Mouse (Mus musculus): ENCODE data around the gene Zfhx3. TPM values are rescaled to one million over a fixed set of nuclear protein-coding genes. Genes with fewer than 3 reads are reported as not detected.

The Zfhx3 gene
- polyA plus RNA-seq, 1 experiment from 2014 or later, result 4.4 TPM

DNA sequence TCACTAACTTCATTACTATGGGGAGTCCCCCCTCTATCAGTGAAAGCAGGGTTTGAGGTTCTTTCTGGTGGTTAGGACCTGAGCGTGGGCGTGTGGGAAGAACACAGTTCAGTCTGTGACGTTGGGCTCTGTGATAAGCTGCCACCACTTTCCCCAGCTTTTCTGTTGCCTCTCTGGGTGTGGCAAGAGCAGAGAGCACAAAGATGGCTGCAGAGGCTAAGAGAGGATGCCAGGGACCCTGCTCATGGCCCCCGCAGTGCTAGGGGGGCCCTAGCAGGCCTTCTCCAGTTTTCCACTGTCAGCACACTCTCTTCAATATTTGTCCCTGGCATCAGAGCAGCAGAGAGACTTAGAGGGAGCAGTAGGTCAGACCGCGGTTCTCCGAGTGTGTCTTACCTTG lies 924.0 kb downstream of the Zfhx3 start:
- no peak overlapping the region for H3K9ac ChIP-seq
- H3K27me3 ChIP-seq, result no peaks in the 10 kb centered on the region
- no peak overlapping the region for H3K27ac ChIP-seq
- no peaks in the 10 kb centered on the region for H3K36me3 ChIP-seq
- H3K4me3 ChIP-seq, result no peak overlapping the region
- WGBS, result 85% methylated on average over 7 of the region's 7 CpGs
- H3K9me3 ChIP-seq (replicated peaks), result no peaks in the 10 kb centered on the region
- peaks cover 26% of the 10 kb centered on the region for H3K4me1 ChIP-seq (replicated peaks)
- no peak for ATAC-seq (replicated peaks; ENCODE audit: insufficient number of reproducible peaks, insufficient read depth, low FRiP score, low read depth)
- H3K4me2 ChIP-seq, result no peak overlapping the region

DNA sequence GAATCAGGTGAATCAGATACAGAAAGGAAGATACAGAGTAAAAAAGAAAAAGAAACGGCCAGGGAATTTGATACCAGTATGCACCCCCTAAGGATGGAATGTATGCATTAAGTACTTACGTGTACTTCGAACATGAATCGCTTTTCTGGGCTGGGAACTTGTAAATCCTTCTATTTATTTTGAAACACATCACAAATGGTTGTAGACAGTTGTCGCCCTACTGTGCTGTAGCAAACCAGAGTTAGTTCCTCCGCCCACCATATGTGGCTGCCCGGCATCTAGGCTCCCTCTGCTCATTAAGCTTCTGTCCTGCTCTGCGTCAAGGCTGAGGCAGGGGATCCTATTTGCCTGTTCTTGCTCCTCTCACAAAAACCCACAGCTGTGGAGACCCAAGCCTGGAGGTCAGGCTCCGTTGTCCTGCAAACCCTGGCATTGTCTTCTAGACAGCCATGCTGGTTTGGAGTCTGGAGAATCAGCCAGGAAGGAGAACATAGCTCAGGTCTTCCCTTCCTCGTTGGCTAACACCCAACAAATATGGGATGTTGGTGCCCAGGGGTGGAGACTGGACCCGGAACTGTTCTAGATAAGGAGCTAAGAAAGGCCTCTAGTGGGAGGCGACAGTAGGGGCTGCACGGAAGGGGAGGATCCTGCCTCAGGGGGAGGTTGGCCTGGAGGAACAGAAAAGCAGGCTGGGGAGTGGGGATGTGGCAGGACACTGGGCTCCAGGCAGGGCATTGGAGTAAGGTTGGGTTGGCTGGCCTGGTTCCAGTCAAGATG lies 925.2 kb downstream of the Zfhx3 start:
- H3K4me3 ChIP-seq, result no peak overlapping the region
- peak overlapping the region; percentile 0; the same call in 1 of the 2 replicates for H3K4me2 ChIP-seq
- H3K27ac ChIP-seq, result peak overlapping the region; percentile 56
- no peaks in the 10 kb centered on the region for H3K27me3 ChIP-seq
- no peaks in the 10 kb centered on the region for H3K36me3 ChIP-seq
- ATAC-seq (replicated peaks; ENCODE audit: insufficient number of reproducible peaks, insufficient read depth, low FRiP score, low read depth), result peak; percentile 70
- WGBS, result 53% methylated on average over 13 of the region's 13 CpGs
- no peak overlapping the region for H3K9ac ChIP-seq
- peaks cover 26% of the 10 kb centered on the region for H3K4me1 ChIP-seq (replicated peaks)
- H3K9me3 ChIP-seq (replicated peaks), result no peaks in the 10 kb centered on the region

- peak overlapping the region; percentile 56 for H3K27ac ChIP-seq
- peak overlapping the region; percentile 0; the same call in 1 of the 2 replicates for H3K4me2 ChIP-seq
- no peak for ATAC-seq (replicated peaks; ENCODE audit: insufficient number of reproducible peaks, insufficient read depth, low FRiP score, low read depth)
- no peak overlapping the region for H3K4me3 ChIP-seq
- H3K9me3 ChIP-seq (replicated peaks), result no peaks in the 10 kb centered on the region
- H3K27me3 ChIP-seq, result no peaks in the 10 kb centered on the region
- H3K36me3 ChIP-seq, result no peaks in the 10 kb centered on the region
- 49% methylated on average over 14 of the region's 14 CpGs for WGBS
- H3K4me1 ChIP-seq (replicated peaks), result peaks cover 26% of the 10 kb centered on the region
- no peak overlapping the region for H3K9ac ChIP-seq
These were observed 926.0 kb downstream of the Zfhx3 start for GRCm38 (mm10) chr8:108868259-108869090.

- no peak overlapping the region for H3K9ac ChIP-seq
- no peaks in the 10 kb centered on the region for H3K27me3 ChIP-seq
- no peak overlapping the region for H3K27ac ChIP-seq
- WGBS, result 77% methylated on average over 3 of the region's 3 CpGs
- no peaks in the 10 kb centered on the region for H3K9me3 ChIP-seq (replicated peaks)
- H3K4me2 ChIP-seq, result no peak overlapping the region
- H3K36me3 ChIP-seq, result no peaks in the 10 kb centered on the region
- peaks cover 26% of the 10 kb centered on the region for H3K4me1 ChIP-seq (replicated peaks)
- no peak for ATAC-seq (replicated peaks; ENCODE audit: insufficient number of reproducible peaks, insufficient read depth, low FRiP score, low read depth)
- no peak overlapping the region for H3K4me3 ChIP-seq
These were observed 927.0 kb downstream of the Zfhx3 start for GRCm38 (mm10) chr8:108869420-108869819.

- H3K4me1 ChIP-seq (replicated peaks), result peaks cover 26% of the 10 kb centered on the region
- H3K36me3 ChIP-seq, result no peaks in the 10 kb centered on the region
- ATAC-seq (replicated peaks; ENCODE audit: insufficient number of reproducible peaks, insufficient read depth, low FRiP score, low read depth), result no peak
- H3K9me3 ChIP-seq (replicated peaks), result no peaks in the 10 kb centered on the region
- no peak overlapping the region for H3K4me2 ChIP-seq
- no peaks in the 10 kb centered on the region for H3K27me3 ChIP-seq
- no peak overlapping the region for H3K27ac ChIP-seq
- no peak overlapping the region for H3K9ac ChIP-seq
- no peak overlapping the region for H3K4me3 ChIP-seq
- WGBS, result 56% methylated on average over 5 of the region's 5 CpGs
These were observed 927.5 kb downstream of the Zfhx3 start for GRCm38 (mm10) chr8:108869935-108870334.

- H3K4me3 ChIP-seq, result no peak overlapping the region
- no peak overlapping the region for H3K27ac ChIP-seq
- ATAC-seq (replicated peaks; ENCODE audit: insufficient number of reproducible peaks, insufficient read depth, low FRiP score, low read depth), result no peak
- peaks cover 26% of the 10 kb centered on the region for H3K4me1 ChIP-seq (replicated peaks)
- H3K4me2 ChIP-seq, result no peak overlapping the region
- no peaks in the 10 kb centered on the region for H3K9me3 ChIP-seq (replicated peaks)
- no peaks in the 10 kb centered on the region for H3K36me3 ChIP-seq
- no peaks in the 10 kb centered on the region for H3K27me3 ChIP-seq
- no peak overlapping the region for H3K9ac ChIP-seq
- WGBS, result 90% methylated on average over 3 of the region's 3 CpGs
These were observed 927.9 kb downstream of the Zfhx3 start for GRCm38 (mm10) chr8:108870371-108870770.

DNA sequence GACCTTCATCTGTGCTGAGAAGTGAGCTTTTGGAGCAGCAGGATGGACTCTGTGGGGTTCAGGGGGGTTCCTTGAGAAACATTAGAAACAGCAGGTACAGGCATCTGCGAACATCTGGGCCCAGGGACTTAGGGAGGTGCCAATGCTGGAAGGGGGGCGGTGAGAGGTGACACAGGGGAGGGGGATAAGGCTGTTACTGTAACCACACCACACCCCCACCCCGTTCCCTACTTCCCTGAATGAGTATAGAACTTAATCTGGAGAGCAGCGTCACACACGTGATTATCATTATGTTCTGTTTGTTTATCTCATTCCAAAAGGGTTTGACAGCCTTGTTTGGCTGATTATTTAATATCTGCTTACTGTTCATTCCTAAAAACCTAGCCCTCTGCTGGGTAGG lies 933.3 kb downstream of the Zfhx3 start:
- Histone ChIP-seq H3K27me3 (no peaks in the 10 kb centered on the region), H3K4me1 (replicated peaks) (peaks cover 7% of the 10 kb centered on the region), H3K9me3 (replicated peaks) (no peaks in the 10 kb centered on the region), H3K27ac (no peak overlapping the region), H3K4me2 (no peak overlapping the region), H3K36me3 (no peaks in the 10 kb centered on the region), H3K9ac (no peak overlapping the region), H3K4me3 (no peak overlapping the region)
- no peak for ATAC-seq (replicated peaks; ENCODE audit: insufficient number of reproducible peaks, insufficient read depth, low FRiP score, low read depth)
- WGBS, result 79% methylated on average over 5 of the region's 5 CpGs

GRCm38 (mm10) chr8:108880101-108880500 lies 937.7 kb downstream of the Zfhx3 start:
- Histone ChIP-seq H3K4me1 (replicated peaks) (peaks cover 12% of the 10 kb centered on the region; the same call in 1 of the 2 replicates), H3K36me3 (no peaks in the 10 kb centered on the region), H3K27ac (no peak overlapping the region), H3K27me3 (no peaks in the 10 kb centered on the region), H3K4me2 (no peak overlapping the region), H3K9me3 (replicated peaks) (no peaks in the 10 kb centered on the region), H3K9ac (no peak overlapping the region), H3K4me3 (no peak overlapping the region)
- no peak for ATAC-seq (replicated peaks; ENCODE audit: insufficient number of reproducible peaks, insufficient read depth, low FRiP score, low read depth)
- WGBS, result 86% methylated on average over 6 of the region's 6 CpGs

DNA sequence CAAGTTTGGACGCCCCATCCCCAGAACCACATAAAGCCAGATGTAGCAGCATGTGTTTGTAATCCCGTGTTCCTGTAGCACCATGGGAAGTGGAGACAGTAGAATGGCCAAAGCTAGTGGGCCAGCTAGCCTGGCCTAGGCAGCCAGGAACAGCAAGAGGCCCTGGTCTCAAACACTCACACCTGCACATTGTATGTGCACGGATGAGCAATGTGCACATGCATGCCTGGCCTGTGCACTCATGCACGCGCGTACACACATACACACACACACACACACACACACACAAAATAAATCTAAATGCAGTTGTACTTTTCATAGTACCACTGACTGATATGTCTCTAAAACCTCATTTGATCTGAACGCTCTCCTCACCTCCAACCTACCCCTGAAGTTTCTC lies 938.9 kb downstream of the Zfhx3 start:
- no peaks in the 10 kb centered on the region for H3K9me3 ChIP-seq (replicated peaks)
- no peak overlapping the region for H3K27ac ChIP-seq
- 91% methylated on average over 7 of the region's 7 CpGs for WGBS
- no peaks in the 10 kb centered on the region for H3K27me3 ChIP-seq
- ATAC-seq (replicated peaks; ENCODE audit: insufficient number of reproducible peaks, insufficient read depth, low FRiP score, low read depth), result no peak
- H3K4me2 ChIP-seq, result no peak overlapping the region
- no peak overlapping the region for H3K9ac ChIP-seq
- H3K4me3 ChIP-seq, result no peak overlapping the region
- peaks cover 17% of the 10 kb centered on the region; the same call in 1 of the 2 replicates for H3K4me1 ChIP-seq (replicated peaks)
- H3K36me3 ChIP-seq, result no peaks in the 10 kb centered on the region

DNA sequence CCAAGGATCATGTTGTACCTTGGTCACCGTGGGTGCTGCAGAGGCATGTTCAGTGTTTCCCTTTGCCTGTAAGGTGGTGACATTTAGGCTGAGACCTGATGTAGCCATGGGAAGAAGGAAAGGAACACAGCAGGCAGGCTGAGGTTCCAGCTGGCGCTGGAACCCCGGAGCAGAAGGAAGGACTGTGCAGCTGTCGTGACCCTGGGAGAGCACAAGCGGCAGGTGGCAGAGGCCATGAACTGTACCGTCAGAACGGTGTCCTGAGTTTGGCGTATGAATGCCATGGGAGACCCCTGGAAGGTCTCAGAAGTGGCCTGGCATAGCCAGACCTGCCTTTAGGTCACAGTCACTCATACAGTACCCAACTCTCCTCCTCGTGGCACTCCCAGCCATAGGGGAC lies 939.6 kb downstream of the Zfhx3 start:
- Histone ChIP-seq H3K4me1 (replicated peaks) (peaks cover 21% of the 10 kb centered on the region), H3K9ac (no peak overlapping the region), H3K9me3 (replicated peaks) (no peaks in the 10 kb centered on the region), H3K36me3 (no peaks in the 10 kb centered on the region), H3K27me3 (no peaks in the 10 kb centered on the region), H3K27ac (no peak overlapping the region), H3K4me2 (no peak overlapping the region), H3K4me3 (no peak overlapping the region)
- 73% methylated on average over 9 of the region's 9 CpGs for WGBS
- ATAC-seq (replicated peaks; ENCODE audit: insufficient number of reproducible peaks, insufficient read depth, low FRiP score, low read depth), result no peak

GRCm38 (mm10) chr8:108883381-108883780 lies 940.9 kb downstream of the Zfhx3 start:
- no peak overlapping the region for H3K4me3 ChIP-seq
- H3K27ac ChIP-seq, result no peak overlapping the region
- WGBS, result 51% methylated on average over 6 of the region's 6 CpGs
- no peaks in the 10 kb centered on the region for H3K27me3 ChIP-seq
- ATAC-seq (replicated peaks; ENCODE audit: insufficient number of reproducible peaks, insufficient read depth, low FRiP score, low read depth), result no peak
- no peaks in the 10 kb centered on the region for H3K36me3 ChIP-seq
- peaks cover 25% of the 10 kb centered on the region for H3K4me1 ChIP-seq (replicated peaks)
- H3K9me3 ChIP-seq (replicated peaks), result no peaks in the 10 kb centered on the region
- H3K4me2 ChIP-seq, result no peak overlapping the region
- no peak overlapping the region for H3K9ac ChIP-seq

Measured in heart, embryonic 15.5 days (tissue).